Mouse (Mus musculus) thymus, adult 2 months (tissue): Measurements from ENCODE around the gene Stip1. TPM values are rescaled to one million over a fixed set of nuclear protein-coding genes. Genes with fewer than 3 reads are reported as not detected.
A peak's percentile ranks its signal among the peaks of the same experiment; 100 is the strongest.

Experiments used
- DNase-seq: peaks from one replicate; pipeline ENCODE4 v3.0.0; 2021
- H3K27ac ChIP-seq: fragments of 200-500 bp; 2 replicates; pipeline ENCODE4 v1.5.1; 2012; ENCODE audit warnings: low read length, control low read depth; ENCODE audit not compliant: control insufficient read depth, insufficient read depth
- H3K27me3 ChIP-seq: fragments of 200-500 bp; 2 replicates; pipeline ENCODE4 v1.6.1; 2012; ENCODE audit warnings: mild to moderate bottlenecking, low read length, moderate library complexity, mixed read lengths; ENCODE audit not compliant: control insufficient read depth, insufficient read depth
- H3K36me3 ChIP-seq: fragments of 200-500 bp; 2 replicates; pipeline ENCODE4 v1.6.1; 2012; ENCODE audit warnings: mild to moderate bottlenecking, low read length, moderate library complexity; ENCODE audit not compliant: control insufficient read depth, insufficient read depth
- H3K4me1 ChIP-seq: fragments of 200-500 bp; replicated peaks from 2 replicates; pipeline ENCODE4 v1.6.1; 2012; ENCODE audit warnings: low read length; ENCODE audit not compliant: control insufficient read depth, insufficient read depth
- H3K4me3 ChIP-seq: fragments of 200-500 bp; 2 replicates; pipeline ENCODE4 v1.5.1; 2012; ENCODE audit warnings: mild to moderate bottlenecking, low read length, control low read depth, moderate library complexity; ENCODE audit not compliant: control insufficient read depth, insufficient read depth
- CTCF ChIP-seq: fragments of 200-500 bp; IDR thresholded peaks from 2 replicates; pipeline ENCODE4 v1.5.1; 2012; ENCODE audit warnings: mild to moderate bottlenecking, control low read depth, low read length, moderate library complexity, borderline replicate concordance; ENCODE audit not compliant: control insufficient read depth, poor library complexity, insufficient read depth; ENCODE audit errors: extremely low read depth
- POLR2A ChIP-seq: fragments of 200-500 bp; IDR thresholded peaks from 2 replicates; pipeline ENCODE4 v1.6.1; 2012; ENCODE audit warnings: mild to moderate bottlenecking, low read length, control low read depth, moderate library complexity; ENCODE audit not compliant: control insufficient read depth, poor library complexity, insufficient read depth; ENCODE audit errors: extremely low read depth
- WGBS: fragments of 180-500 bp; shearing (Covaris S2); methylation state at CpG from one replicate; pipeline ENCODE4 v1.1.7; 2018; 5-methylcytosine and 5-hydroxymethylcytosine counted together
- polyA plus RNA-seq: library from polyadenylated mRNA; depleted of rRNA; stranded (reverse); fragments of >200 nt; gene quantifications from 2 replicates; pipeline ENCODE4 v1.2.3, GENCODE M21; 2012

Stip1 gene
- polyA plus RNA-seq, 1 experiment, result 87.4 TPM

DNA sequence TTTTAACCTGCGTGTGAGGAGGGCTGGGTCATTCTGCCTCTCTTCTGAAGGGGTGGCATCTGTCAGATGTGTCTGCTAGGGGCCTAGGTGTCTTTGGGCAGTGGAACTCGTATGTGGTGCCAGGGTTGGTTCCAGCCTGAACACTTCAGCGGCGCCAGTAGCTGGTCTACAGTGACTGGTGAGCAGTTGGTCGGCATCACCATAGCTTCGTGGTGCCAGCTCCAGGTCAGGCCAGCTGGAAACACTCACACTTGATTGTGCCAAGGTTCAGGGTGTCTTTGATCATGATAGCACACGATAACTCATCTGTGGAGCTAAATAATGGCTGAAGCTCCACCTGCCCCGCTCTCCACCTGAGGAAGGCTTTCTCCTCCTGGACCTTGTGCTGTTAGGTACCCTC is 23.1 kb upstream of the Stip1 start:
- Histone ChIP-seq H3K4me1 (peaks cover 34% of the 10 kb centered on the region), H3K27ac (no peak overlapping the region), H3K27me3 (no peaks in the 10 kb centered on the region), H3K36me3 (no peaks in the 10 kb centered on the region), H3K4me3 (no peak overlapping the region)
- DNase-seq, result no peak
- TF ChIP-seq CTCF (no peak), POLR2A (no peak)
- WGBS, result 96% methylated on average over 8 of the region's 8 CpGs

DNA sequence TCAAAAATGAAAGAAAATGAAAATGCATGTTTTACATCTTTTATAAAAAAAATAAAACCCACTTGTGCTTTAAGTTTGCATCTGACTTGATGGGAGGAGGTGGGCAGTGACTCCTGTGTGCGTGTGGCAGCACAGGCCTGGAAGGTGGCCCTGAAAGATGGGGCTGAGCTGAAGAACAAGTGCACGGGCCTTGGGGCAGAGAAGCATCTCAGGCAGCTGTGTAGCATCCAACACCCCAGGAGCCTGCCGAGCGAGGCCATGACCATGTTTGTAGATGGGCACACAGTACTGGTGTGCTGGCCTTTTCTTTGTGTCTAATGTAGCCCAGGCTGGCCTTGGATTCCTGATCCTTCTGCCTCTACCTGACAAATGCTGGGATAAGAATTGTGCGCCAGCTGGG is 22.3 kb upstream of the Stip1 start:
- TF ChIP-seq POLR2A (no peak), CTCF (no peak)
- Histone ChIP-seq H3K27me3 (no peaks in the 10 kb centered on the region), H3K27ac (no peak overlapping the region), H3K4me1 (peaks cover 34% of the 10 kb centered on the region), H3K36me3 (no peaks in the 10 kb centered on the region), H3K4me3 (no peak overlapping the region)
- WGBS, result 94% methylated on average over 5 of the region's 5 CpGs
- no peak for DNase-seq

DNA sequence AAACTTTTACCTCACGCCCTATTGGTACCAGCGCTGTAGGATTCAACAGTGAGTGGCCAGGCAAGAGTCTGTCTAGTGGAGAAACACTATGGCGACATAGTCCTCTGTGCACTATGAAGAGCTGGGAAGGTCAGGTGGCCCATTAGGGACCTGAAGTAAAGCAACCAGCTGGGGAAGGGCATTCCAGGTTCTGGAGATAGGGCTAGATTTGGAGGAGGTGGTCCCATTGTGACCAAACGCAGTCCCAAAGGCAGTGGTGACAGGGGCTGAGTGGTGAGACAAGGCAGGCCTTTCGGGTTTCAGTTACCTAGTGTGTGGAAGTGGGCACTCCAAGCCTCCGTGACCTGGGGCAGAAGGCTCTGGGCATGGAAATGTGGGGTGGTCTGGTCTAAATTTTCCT is 18.8 kb upstream of the Stip1 start:
- Histone ChIP-seq H3K36me3 (no peaks in the 10 kb centered on the region), H3K4me1 (peaks cover 18% of the 10 kb centered on the region), H3K27me3 (no peaks in the 10 kb centered on the region), H3K27ac (no peak overlapping the region), H3K4me3 (no peak overlapping the region)
- no peak for DNase-seq
- TF ChIP-seq CTCF (no peak), POLR2A (no peak)
- 97% methylated on average over 6 of the region's 6 CpGs for WGBS

DNA sequence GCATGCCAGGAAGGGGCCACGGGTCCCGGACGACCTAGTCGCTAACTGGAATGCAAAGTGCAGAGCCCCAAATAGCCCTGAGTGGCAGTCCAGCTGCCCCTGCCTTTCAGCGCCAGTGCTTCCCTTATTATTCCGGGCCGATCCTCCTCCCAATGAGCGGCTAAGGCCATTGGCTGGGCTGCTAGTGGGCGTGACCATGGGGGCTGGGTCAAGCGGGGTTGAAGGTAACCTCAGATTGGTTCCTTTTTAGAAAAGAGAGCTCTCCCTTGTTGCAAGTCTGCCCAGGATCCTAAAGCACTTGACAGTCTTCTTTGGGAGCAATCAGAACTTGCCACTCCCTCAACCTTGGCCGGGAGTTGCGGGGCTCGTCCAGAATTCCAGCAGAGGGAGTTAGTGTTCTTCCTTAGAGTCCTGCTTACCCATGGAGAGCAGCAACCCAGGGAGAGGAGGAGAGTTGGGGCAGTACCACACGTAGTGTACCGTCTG is 18.0 kb upstream of the Stip1 start:
- 14% methylated on average over 15 of the region's 15 CpGs for WGBS
- Histone ChIP-seq H3K4me3 (peak overlapping the region; percentile 61), H3K4me1 (peaks cover 18% of the 10 kb centered on the region), H3K27ac (no peak overlapping the region), H3K27me3 (no peaks in the 10 kb centered on the region), H3K36me3 (no peaks in the 10 kb centered on the region)
- TF ChIP-seq POLR2A (no peak), CTCF (no peak)
- DNase-seq, result peak; percentile 60

DNA sequence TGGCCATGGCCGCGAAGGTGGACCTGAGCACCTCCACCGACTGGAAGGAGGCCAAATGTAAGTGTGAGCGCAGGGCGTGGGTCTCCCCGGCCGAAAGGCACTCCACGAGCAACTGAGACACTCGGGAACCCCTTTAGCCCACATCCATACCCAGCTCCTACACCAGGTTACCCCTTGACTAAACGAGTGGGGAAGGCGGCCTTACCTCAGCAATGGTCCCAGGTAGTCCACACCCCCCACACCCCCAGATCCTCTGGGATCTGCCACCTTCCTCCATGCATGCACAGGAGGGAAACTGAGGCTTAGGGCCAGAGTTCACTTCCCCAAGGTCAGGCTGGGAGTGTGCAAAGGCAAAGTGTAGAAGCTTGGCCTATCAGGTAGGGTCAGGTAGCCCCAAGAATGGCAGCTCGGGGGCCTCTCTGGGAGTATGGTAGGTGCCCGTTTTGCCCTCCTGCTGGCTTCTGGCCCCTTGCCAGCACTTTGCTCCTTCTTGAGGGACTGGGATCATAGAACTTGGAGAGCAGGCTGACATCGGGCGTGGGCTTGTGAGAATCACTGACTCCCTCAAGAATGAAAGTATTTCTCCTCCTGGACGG is 17.5 kb upstream of the Stip1 start:
- TF ChIP-seq CTCF, result no peak
- no peak for TF ChIP-seq POLR2A
- 4% methylated on average over 16 of the region's 16 CpGs for WGBS
- H3K36me3 ChIP-seq, result no peaks in the 10 kb centered on the region
- peaks cover 18% of the 10 kb centered on the region for H3K4me1 ChIP-seq
- peak overlapping the region; percentile 61 for H3K4me3 ChIP-seq
- H3K27ac ChIP-seq, result no peak overlapping the region
- no peaks in the 10 kb centered on the region for H3K27me3 ChIP-seq
- DNase-seq, result peak; percentile 11

DNA sequence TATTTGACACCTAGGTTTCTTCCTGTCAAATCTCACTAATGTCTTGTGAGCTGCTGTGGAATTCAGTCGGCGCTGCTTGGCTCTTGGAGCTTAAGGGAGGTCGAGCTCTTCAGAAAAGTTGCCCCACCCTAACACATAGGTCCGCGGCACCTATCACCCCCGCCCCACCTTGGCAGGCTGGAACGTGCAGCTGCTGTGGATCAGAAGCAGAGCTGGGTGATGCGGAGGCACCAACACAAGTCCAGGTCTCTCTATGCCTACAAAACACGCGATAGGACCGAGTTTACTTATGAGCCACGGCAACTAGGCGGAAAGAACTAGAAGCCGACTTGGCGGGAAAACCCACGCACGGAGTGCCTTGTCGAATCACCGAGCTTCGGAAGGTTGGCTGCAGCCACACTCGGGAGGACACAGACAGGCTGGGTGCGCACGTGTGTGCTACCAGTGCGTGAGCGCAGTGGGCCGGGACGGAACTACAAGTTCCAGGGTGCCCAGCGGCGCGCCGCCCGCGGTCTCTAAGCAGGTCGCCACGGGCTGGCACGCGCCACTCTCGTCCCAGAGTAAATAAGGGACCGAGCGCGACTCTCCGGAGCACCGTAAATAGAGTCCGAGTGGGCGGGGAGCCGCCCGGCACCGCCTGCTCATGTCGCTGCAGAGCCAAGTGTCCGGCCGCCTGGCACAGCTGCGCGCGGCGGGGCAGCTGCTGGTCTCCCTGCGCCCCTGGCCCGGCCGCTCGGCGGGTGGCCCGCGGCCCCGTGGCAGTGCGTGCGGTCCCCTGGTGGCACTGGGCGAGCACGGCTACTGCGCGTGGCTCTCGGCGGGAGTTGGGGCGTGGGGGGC is 16.7 kb upstream of the Stip1 start, which contains the start of gene Macrod1:
TSS of gene Macrod1 (plus strand) at position 563 of the 840 bp plus-strand sequence.
- TF ChIP-seq POLR2A (no peak), CTCF (peak; percentile 65; the same call in 1 of the 2 replicates)
- H3K4me1 ChIP-seq, result peaks cover 18% of the 10 kb centered on the region
- H3K4me3 ChIP-seq, result peak within 1 kb of the TSS; percentile 61
- H3K27me3 ChIP-seq, result no peaks in the 10 kb centered on the region
- WGBS, result 1% methylated on average over 72 of the region's 72 CpGs
- H3K36me3 ChIP-seq, result no peaks in the 10 kb centered on the region
- no peak within 1 kb of the TSS for H3K27ac ChIP-seq
- peak; percentile 76 for DNase-seq
